ENCODE assay signal across 37 mouse cellular contexts in the genomic region with DNA sequence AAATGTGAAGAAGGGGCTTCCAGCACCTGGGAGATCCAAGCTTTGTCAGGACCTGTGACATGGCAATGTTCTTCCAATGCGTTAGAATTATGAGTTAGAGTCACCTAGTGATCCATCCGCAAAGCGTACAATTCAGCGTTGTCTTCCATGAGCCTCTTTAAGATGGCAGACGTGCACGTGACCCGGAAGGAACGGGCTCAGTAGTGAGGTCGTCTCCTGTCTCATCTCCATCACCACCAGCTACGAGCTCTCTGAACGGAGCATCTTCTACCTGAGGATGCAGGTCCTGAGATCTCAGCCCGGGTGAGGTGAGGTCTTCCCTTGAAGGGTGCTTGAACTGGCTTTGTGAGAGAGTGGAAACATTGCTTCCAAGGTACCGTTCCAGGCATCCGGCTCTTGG. TPM values are rescaled to one million over a fixed set of nuclear protein-coding genes. Genes with fewer than 3 reads are reported as not detected.
"Had no signal": no experiment of that assay in that cellular context is flagged by ENCODE, and none has a peak within 500 bp of the region (broad histone marks: within the 10 kb centered on the region; RNA-seq: fewer than 3 reads in every experiment).

No protein-coding gene starts in this region.

- H3K9me3 ChIP-seq: heart, embryonic 10.5 days; heart, embryonic 12.5 days; hindbrain, embryonic 10.5 days; hindbrain, embryonic 12.5 days; intestine, embryonic 15.5 days; limb, embryonic 10.5 days; limb, embryonic 12.5 days had no signal

- H3K27me3 ChIP-seq: heart, embryonic 12.5 days; hindbrain, embryonic 12.5 days; intestine, embryonic 15.5 days; limb, embryonic 12.5 days had no signal

- H3K36me3 ChIP-seq: heart, embryonic 12.5 days; hindbrain, embryonic 10.5 days; hindbrain, embryonic 12.5 days; intestine, embryonic 15.5 days; limb, embryonic 10.5 days; limb, embryonic 12.5 days had no signal

- H3K4me3 ChIP-seq: gastrocnemius, adult 2 months; heart, adult 2 months; heart, embryonic 10.5 days; heart, embryonic 12.5 days; hindbrain, embryonic 10.5 days; hindbrain, embryonic 12.5 days; intestine, embryonic 15.5 days; layer of hippocampus, adult 2 months; left cerebral cortex, adult 2 months; limb, embryonic 10.5 days; limb, embryonic 12.5 days had no signal

- ATAC-seq: hindbrain, embryonic 16.5 days; inflammation-experienced regulatory T-cells, adult 6 months; intestine, embryonic 15.5 days; intestine, postnatal 0 days had no signal

- H3K4me1 ChIP-seq: hindbrain, embryonic 12.5 days had no signal

- H3K27ac ChIP-seq: gastrocnemius, adult 2 months; heart, adult 2 months; heart, embryonic 10.5 days; hindbrain, embryonic 10.5 days; hindbrain, embryonic 12.5 days; hindbrain, embryonic 14.5 days; intestine, embryonic 15.5 days; layer of hippocampus, adult 2 months; left cerebral cortex, adult 2 months; limb, embryonic 10.5 days; limb, embryonic 12.5 days had no signal

- DNase-seq: gastrocnemius, adult 2 months; gastrocnemius, postnatal 10 days; gastrocnemius, postnatal 25 days; heart, adult 2 months; heart, postnatal 10 days; heart, postnatal 4 days; kidney, adult 18-20 months; kidney, adult 8-10 months; kidney, postnatal 10 days; kidney, postnatal 25 days; kidney, postnatal 4 days; liver had no signal

- H3K9ac ChIP-seq: heart, embryonic 12.5 days; hindbrain, embryonic 12.5 days; hindbrain, embryonic 14.5 days; intestine, embryonic 15.5 days; limb, embryonic 12.5 days had no signal

- H3K4me2 ChIP-seq: heart, embryonic 12.5 days; hindbrain, embryonic 12.5 days; hindbrain, embryonic 14.5 days; intestine, embryonic 15.5 days; limb, embryonic 12.5 days; liver, embryonic 11.5 days had no signal

RNA-seq across cellular contexts. Expression of gene Ankrd36, which starts 52.9 kb away (rescaled TPM):
- total RNA-seq: gastrocnemius, adult 2 months; gastrocnemius, postnatal 10 days; gastrocnemius, postnatal 25 days; gastrocnemius, postnatal 4 days; granulocyte monocyte progenitor cell, adult 5-6 weeks; heart, adult 2 months; heart, postnatal 10 days; heart, postnatal 25 days; heart, postnatal 4 days; layer of hippocampus, adult 2 months; layer of hippocampus, postnatal 10 days; layer of hippocampus, postnatal 25 days; left cerebral cortex, adult 2 months; left cerebral cortex, postnatal 14 days; left cerebral cortex, postnatal 36 days had no signal
- polyA plus RNA-seq: heart, embryonic 14.5 days; heart, embryonic 16.5 days; hindbrain, embryonic 10.5 days; hindbrain, embryonic 14.5 days; hindbrain, embryonic 16.5 days; inflammation-experienced regulatory T-cells, adult 6 months; intestine, postnatal 0 days; kidney, embryonic 14.5 days; kidney, embryonic 16.5 days; limb, embryonic 10.5 days; limb, embryonic 12.5 days had no signal
